Mouse (Mus musculus): ENCODE measurements around the gene Vsig1. TPM values are rescaled to one million over a fixed set of nuclear protein-coding genes. Genes with fewer than 3 reads are reported as not detected.

Gene Vsig1
- 0.05 and 0.14 TPM in 2 replicates for polyA plus RNA-seq (2012; rRNA removed)

DNA sequence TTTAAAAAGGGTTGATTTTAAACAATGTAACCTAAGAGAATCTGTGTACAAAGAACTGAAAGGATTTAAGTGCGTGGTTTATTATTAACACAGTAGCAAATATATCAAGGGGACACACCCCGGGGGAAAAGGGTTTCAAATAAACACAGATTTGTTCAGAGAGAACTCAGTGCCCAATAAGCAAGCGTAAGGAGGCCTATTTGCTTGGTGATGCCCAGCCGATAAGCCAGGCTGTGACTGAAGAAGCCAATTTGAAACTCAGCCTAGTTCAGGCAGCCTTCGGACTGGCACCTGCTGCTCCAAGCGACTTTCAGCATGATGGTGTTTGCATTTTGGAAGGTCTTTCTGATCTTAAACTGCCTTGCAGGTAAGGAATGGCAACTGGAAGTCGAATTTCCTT, at the start of gene Vsig1:
Vsig1 (plus strand) TSS at position 249 of the 400 bp plus-strand sequence.
- Histone ChIP-seq H3K27ac (ENCODE audit: insufficient read depth, low read length) (no peak within 1 kb of the TSS), H3K4me3 (replicated peaks; ENCODE audit: insufficient read depth, low read depth, low read length) (no peak within 1 kb of the TSS), H3K27me3 (ENCODE audit: control insufficient read depth, insufficient read depth, low read length) (no peaks in the 10 kb centered on the region), H3K4me1 (ENCODE audit: control insufficient read depth, insufficient read depth, low read length) (no peaks in the 10 kb centered on the region)
- no peak for DNase-seq
- WGBS = 60% methylated on average over 7 of the region's 7 CpGs
- TF ChIP-seq CTCF (IDR thresholded peaks at IDR 0.05; ENCODE audit: borderline replicate concordance, insufficient read depth, low read depth, low read length) = no peak
- TF ChIP-seq POLR2A (IDR thresholded peaks at IDR 0.05; ENCODE audit: borderline replicate concordance, insufficient read depth, low read length) = no peak

DNA sequence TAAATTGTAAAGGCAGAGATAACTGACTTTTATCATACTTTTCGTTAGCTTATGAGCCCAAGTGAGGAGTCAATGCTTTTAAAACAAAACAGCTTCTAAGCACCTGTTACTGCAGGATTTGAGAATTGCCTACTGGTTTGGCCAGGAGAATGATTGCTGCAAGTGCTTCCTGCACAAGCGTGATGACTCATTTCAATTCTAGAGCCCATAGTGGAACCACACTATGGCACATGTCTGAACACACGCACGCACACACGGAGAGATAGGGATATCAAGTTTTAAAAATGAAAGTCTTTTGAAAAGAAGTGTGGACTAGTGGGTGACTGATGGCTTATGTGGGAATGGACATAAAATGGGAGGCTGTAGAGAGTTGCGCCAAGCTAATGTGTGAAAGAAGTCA, 44.6 kb upstream of the Vsig1 start:
- no peaks in the 10 kb centered on the region for H3K27me3 ChIP-seq (ENCODE audit: control insufficient read depth, insufficient read depth, low read length)
- no peak for DNase-seq
- no peak overlapping the region for H3K4me3 ChIP-seq (replicated peaks; ENCODE audit: insufficient read depth, low read depth, low read length)
- no peak for TF ChIP-seq CTCF (IDR thresholded peaks at IDR 0.05; ENCODE audit: borderline replicate concordance, insufficient read depth, low read depth, low read length)
- no peak overlapping the region for H3K27ac ChIP-seq (ENCODE audit: insufficient read depth, low read length)
- no peaks in the 10 kb centered on the region for H3K4me1 ChIP-seq (ENCODE audit: control insufficient read depth, insufficient read depth, low read length)
- WGBS = 93% methylated on average over 6 of the region's 6 CpGs

GRCm38 (mm10) chrX:140863431-140863830, 44.0 kb upstream of the Vsig1 start:
- Histone ChIP-seq H3K27me3 (ENCODE audit: control insufficient read depth, insufficient read depth, low read length) (no peaks in the 10 kb centered on the region), H3K4me1 (ENCODE audit: control insufficient read depth, insufficient read depth, low read length) (no peaks in the 10 kb centered on the region), H3K27ac (ENCODE audit: insufficient read depth, low read length) (no peak overlapping the region), H3K4me3 (replicated peaks; ENCODE audit: insufficient read depth, low read depth, low read length) (no peak overlapping the region)
- 87% methylated on average over 4 of the region's 4 CpGs for WGBS
- TF ChIP-seq CTCF (IDR thresholded peaks at IDR 0.05; ENCODE audit: borderline replicate concordance, insufficient read depth, low read depth, low read length) (no peak), POLR2A (IDR thresholded peaks at IDR 0.05; ENCODE audit: borderline replicate concordance, insufficient read depth, low read length) (no peak)
- no peak for DNase-seq

DNA sequence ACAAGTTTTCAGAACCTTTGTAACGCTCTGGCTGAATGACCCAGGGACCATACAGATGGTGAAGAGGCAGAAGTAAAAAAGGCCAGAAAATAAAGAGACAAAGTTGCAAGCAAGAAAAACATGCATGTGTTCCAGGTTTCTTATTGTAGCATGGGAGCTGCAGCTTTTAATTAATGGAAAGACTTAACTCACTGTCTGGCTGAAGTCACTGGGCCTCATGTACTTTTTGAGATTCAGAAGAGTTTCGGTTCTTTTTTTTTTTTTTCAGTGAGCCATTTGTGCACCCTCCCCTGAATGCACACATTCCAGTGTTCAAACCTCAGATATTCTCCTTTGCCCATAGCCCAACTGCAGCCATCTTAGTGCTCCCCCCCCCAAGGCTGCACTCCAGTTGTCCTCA, 20.2 kb upstream of the Vsig1 start:
- no peak overlapping the region for H3K4me3 ChIP-seq (replicated peaks; ENCODE audit: insufficient read depth, low read depth, low read length)
- no peaks in the 10 kb centered on the region for H3K4me1 ChIP-seq (ENCODE audit: control insufficient read depth, insufficient read depth, low read length)
- no peaks in the 10 kb centered on the region for H3K27me3 ChIP-seq (ENCODE audit: control insufficient read depth, insufficient read depth, low read length)
- H3K27ac ChIP-seq (ENCODE audit: insufficient read depth, low read length) = no peak overlapping the region
- TF ChIP-seq CTCF (IDR thresholded peaks at IDR 0.05; ENCODE audit: borderline replicate concordance, insufficient read depth, low read depth, low read length) = no peak
- no peak for TF ChIP-seq POLR2A (IDR thresholded peaks at IDR 0.05; ENCODE audit: borderline replicate concordance, insufficient read depth, low read length)
- no peak for DNase-seq
- 87% methylated on average over 2 of the region's 2 CpGs for WGBS

DNA sequence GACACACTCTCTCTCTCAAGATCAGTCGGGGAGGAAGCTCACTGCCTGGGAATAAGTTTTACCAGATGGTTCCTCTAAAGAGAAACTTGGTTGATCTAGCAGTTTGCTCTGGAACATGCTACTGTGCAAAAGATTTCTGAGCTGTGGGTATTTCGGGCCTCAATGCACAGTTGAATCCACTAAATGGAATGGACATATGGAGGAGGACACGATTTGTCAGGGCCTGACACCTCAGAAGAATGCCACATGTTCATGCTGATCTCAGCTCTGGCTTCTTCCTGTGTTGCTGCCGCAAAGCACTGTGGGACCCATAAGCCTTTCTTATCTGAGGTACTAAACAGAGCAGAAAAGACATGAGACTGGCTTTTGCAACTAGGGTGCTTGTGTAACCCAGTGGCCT, 15.6 kb upstream of the Vsig1 start:
- no peaks in the 10 kb centered on the region for H3K4me1 ChIP-seq (ENCODE audit: control insufficient read depth, insufficient read depth, low read length)
- DNase-seq = no peak
- 73% methylated on average over 4 of the region's 4 CpGs for WGBS
- no peaks in the 10 kb centered on the region for H3K27me3 ChIP-seq (ENCODE audit: control insufficient read depth, insufficient read depth, low read length)
- TF ChIP-seq POLR2A (IDR thresholded peaks at IDR 0.05; ENCODE audit: borderline replicate concordance, insufficient read depth, low read length) (no peak), CTCF (IDR thresholded peaks at IDR 0.05; ENCODE audit: borderline replicate concordance, insufficient read depth, low read depth, low read length) (no peak)
- no peak overlapping the region for H3K27ac ChIP-seq (ENCODE audit: insufficient read depth, low read length)
- H3K4me3 ChIP-seq (replicated peaks; ENCODE audit: insufficient read depth, low read depth, low read length) = no peak overlapping the region

DNA sequence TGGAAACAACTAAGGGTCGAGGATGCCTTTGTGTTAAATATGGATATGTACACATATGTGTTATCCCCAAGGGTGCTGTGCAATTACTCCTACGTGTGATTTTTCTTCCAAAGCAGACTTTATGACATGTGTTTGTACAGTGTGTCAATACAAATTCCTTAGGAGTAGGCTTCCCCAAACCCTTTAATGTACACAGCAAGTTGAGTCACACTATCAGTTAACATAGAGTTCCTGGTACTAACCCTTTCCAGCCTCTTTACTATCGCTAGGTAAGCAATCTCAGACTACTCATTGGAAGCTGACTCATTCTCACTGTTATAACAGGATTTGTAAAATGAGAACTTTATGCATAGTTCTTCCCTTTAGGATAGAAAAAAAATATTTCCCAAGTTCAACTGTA, 3.9 kb upstream of the Vsig1 start:
- Histone ChIP-seq H3K27ac (ENCODE audit: insufficient read depth, low read length) (no peak overlapping the region), H3K4me1 (ENCODE audit: control insufficient read depth, insufficient read depth, low read length) (no peaks in the 10 kb centered on the region), H3K4me3 (replicated peaks; ENCODE audit: insufficient read depth, low read depth, low read length) (no peak overlapping the region), H3K27me3 (ENCODE audit: control insufficient read depth, insufficient read depth, low read length) (no peaks in the 10 kb centered on the region)
- TF ChIP-seq POLR2A (IDR thresholded peaks at IDR 0.05; ENCODE audit: borderline replicate concordance, insufficient read depth, low read length) = no peak
- no peak for TF ChIP-seq CTCF (IDR thresholded peaks at IDR 0.05; ENCODE audit: borderline replicate concordance, insufficient read depth, low read depth, low read length)
- WGBS = 74% methylated on average over 3 of the region's 3 CpGs
- DNase-seq = no peak

DNA sequence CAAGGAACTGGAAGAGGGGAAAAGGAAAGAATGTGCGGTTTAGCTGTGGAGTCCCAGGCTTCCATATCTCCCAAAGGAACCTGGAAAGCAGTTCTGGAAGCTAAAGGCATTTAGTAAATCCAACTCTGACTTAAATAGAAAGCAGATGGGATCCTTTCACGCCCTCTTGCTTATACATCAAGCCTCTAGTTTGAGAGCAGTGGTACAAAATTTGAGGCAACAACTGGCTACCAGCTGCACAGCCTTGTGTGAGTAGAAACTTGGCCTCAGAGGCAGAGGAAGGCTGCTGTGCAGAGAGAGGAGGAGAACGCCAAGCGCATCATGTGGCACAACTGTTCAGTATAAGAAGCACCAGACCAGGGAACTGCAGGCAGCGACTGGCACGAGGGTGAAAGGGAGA, 13.9 kb downstream of the Vsig1 start:
- Histone ChIP-seq H3K4me3 (replicated peaks; ENCODE audit: insufficient read depth, low read depth, low read length) (no peak overlapping the region), H3K27ac (ENCODE audit: insufficient read depth, low read length) (no peak overlapping the region), H3K27me3 (ENCODE audit: control insufficient read depth, insufficient read depth, low read length) (no peaks in the 10 kb centered on the region), H3K4me1 (ENCODE audit: control insufficient read depth, insufficient read depth, low read length) (no peaks in the 10 kb centered on the region)
- 70% methylated on average over 6 of the region's 6 CpGs for WGBS
- TF ChIP-seq CTCF (IDR thresholded peaks at IDR 0.05; ENCODE audit: borderline replicate concordance, insufficient read depth, low read depth, low read length) = no peak
- no peak for TF ChIP-seq POLR2A (IDR thresholded peaks at IDR 0.05; ENCODE audit: borderline replicate concordance, insufficient read depth, low read length)
- DNase-seq = no peak

DNA sequence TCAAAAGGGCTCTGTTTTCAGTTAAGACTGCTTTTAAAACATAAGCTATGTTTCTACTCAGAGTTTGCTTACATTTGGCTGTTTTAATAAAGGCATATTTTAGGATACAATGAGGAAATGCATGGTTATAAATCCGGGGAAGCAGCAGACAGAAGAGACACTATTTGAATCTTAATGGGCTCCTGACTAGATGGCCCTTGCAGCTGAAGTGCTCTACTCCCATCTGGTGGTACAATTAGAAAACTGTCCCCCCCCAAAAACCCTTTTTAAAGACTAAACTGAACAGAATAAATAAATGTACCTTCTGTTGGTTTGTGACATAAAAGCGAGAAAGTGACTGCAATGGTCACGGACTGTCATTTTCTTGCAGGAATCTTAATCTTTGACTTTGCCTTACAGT, 24.7 kb downstream of the Vsig1 start:
- H3K4me1 ChIP-seq (ENCODE audit: control insufficient read depth, insufficient read depth, low read length) = no peaks in the 10 kb centered on the region
- TF ChIP-seq POLR2A (IDR thresholded peaks at IDR 0.05; ENCODE audit: borderline replicate concordance, insufficient read depth, low read length) = no peak
- TF ChIP-seq CTCF (IDR thresholded peaks at IDR 0.05; ENCODE audit: borderline replicate concordance, insufficient read depth, low read depth, low read length) = no peak
- no peak for DNase-seq
- WGBS = 59% methylated on average over 3 of the region's 3 CpGs
- H3K27ac ChIP-seq (ENCODE audit: insufficient read depth, low read length) = no peak overlapping the region
- H3K4me3 ChIP-seq (replicated peaks; ENCODE audit: insufficient read depth, low read depth, low read length) = no peak overlapping the region
- no peaks in the 10 kb centered on the region for H3K27me3 ChIP-seq (ENCODE audit: control insufficient read depth, insufficient read depth, low read length)

Measured in cerebellum, adult 2 months (tissue).